Mouse (Mus musculus) heart, adult 2 months (tissue): ENCODE measurements at regions not wholly inside any gene's neighbourhood (a gene's known extent, or its start where the extent isn't known, plus 50 kb on each side); places are given as distances from the start of the nearest gene placed in this dataset.

Experiments
- CTCF ChIP-seq: fragments of 200-600 bp; IDR thresholded peaks from 2 replicates; pipeline ENCODE4 v1.8.1; 2022; ENCODE audit warnings: antibody characterized with exemption, mild to moderate bottlenecking, moderate library complexity
- EP300 ChIP-seq: fragments of 200-500 bp; IDR thresholded peaks from 2 replicates; pipeline ENCODE4 v1.6.1; 2011; ENCODE audit warnings: low read depth, low read length, control low read depth; ENCODE audit not compliant: insufficient read depth
- POLR2A ChIP-seq: fragments of 200-500 bp; IDR thresholded peaks from 2 replicates; pipeline ENCODE4 v1.6.1; 2011; ENCODE audit warnings: mild to moderate bottlenecking, low read depth, low read length, control low read depth; ENCODE audit not compliant: insufficient read depth

DNA sequence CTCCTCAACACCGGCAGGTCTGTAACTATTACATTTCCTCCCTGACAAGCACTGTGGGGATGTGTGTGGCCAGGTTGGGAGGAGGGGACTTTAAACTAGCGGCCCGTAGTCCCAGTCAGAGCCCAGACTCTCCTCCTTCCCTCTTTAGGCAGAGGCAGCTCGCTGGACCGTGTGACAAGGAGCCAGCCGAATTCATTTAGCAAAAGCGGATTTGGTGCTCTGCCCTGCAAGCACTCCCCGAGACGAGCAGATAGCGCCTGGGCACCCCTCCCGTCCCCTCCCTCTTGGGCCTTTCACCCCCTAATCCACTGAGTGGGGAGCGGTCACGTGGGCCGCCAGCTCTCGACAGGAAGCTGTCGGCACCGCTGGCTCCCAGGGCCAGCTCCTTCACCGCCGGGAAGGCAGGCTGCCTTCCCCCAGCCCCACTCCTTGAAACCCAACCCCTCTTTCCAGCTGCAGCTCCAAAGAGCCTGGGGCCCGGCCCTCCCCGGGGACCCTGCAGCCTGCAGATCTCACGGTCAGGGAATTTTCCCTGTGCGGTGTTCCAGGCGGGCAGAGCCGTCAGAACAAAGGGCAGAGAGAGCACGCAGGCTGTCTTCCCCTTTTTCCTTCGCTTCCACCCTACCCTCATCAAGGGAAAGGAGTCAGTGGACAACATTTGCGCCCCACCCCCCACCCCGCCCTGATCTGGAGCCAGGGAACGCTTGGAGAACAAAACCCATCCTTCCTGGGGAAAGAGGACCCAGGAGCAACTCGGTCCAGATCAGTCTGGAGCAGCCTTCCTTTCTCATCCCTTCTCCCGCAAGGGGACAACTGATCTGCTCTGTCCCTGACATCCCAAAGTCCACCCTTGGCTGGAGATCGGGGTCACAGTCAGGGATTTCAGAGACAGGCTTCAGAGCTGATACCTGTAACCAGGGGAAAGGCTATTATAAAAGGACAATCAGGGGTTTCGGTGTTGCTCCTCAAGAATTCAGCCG, 106.4 kb downstream of the Ephb3 start:
- TF ChIP-seq CTCF (no peak), POLR2A (peak; percentile 33; the same call in 1 of the 2 replicates), EP300 (0 out of 2 replicates have a peak, but pooled peaks have one; percentile 21)
